Mouse (Mus musculus) liver (tissue): Measurements from ENCODE around the gene 1810065E05Rik.

Experiments
- DNase-seq: peaks from one replicate; pipeline ENCODE4 v3.0.0-alpha.2; 2020; ENCODE audit warnings: mixed read lengths

1810065E05Rik gene

GRCm38 (mm10) chr11:58420815-58421214 is at the start of gene 1810065E05Rik:
Gene 1810065E05Rik (plus strand): TSS chr11:58421111.
- no peak for DNase-seq

GRCm38 (mm10) chr11:58377273-58377672 is 43.6 kb upstream of the 1810065E05Rik start:
- DNase-seq = no peak

GRCm38 (mm10) chr11:58377686-58378085 is 43.2 kb upstream of the 1810065E05Rik start:
- no peak for DNase-seq

GRCm38 (mm10) chr11:58378763-58379278 is 42.1 kb upstream of the 1810065E05Rik start, which contains the start of gene Lypd8:
Gene Lypd8 (plus strand): TSS chr11:58379043.
- no peak for DNase-seq

GRCm38 (mm10) chr11:58379516-58379915 is 41.4 kb upstream of the 1810065E05Rik start:
- DNase-seq = no peak

GRCm38 (mm10) chr11:58382471-58382870 is 38.4 kb upstream of the 1810065E05Rik start:
- DNase-seq = no peak

- DNase-seq = no peak
Measured at GRCm38 (mm10) chr11:58399985-58400645, 20.8 kb upstream of the 1810065E05Rik start.

GRCm38 (mm10) chr11:58400655-58401054 is 20.3 kb upstream of the 1810065E05Rik start:
- DNase-seq = no peak

- no peak for DNase-seq
Measured at GRCm38 (mm10) chr11:58408066-58408465, 12.8 kb upstream of the 1810065E05Rik start.

- no peak for DNase-seq
Measured at GRCm38 (mm10) chr11:58418336-58418735, 2.6 kb upstream of the 1810065E05Rik start.

- DNase-seq = no peak
Measured at GRCm38 (mm10) chr11:58432259-58432658, 11.3 kb downstream of the 1810065E05Rik start, which contains the start of gene Gm12253. Gene Gm12253 (plus strand): TSS chr11:58432559.

GRCm38 (mm10) chr11:58437866-58438265 is 17.0 kb downstream of the 1810065E05Rik start:
- no peak for DNase-seq

GRCm38 (mm10) chr11:58452759-58453158 is 31.8 kb downstream of the 1810065E05Rik start, which contains the start of gene Lypd9:
Gene Lypd9 (minus strand): TSS chr11:58452923.
- DNase-seq = no peak

- no peak for DNase-seq
Measured at GRCm38 (mm10) chr11:58453592-58453991, 32.7 kb downstream of the 1810065E05Rik start.

- no peak for DNase-seq
Measured at GRCm38 (mm10) chr11:58462170-58462569, 41.3 kb downstream of the 1810065E05Rik start, which contains the start of gene Olfr30. Gene Olfr30 (minus strand): TSS chr11:58462270.
